Mouse (Mus musculus) intestine, postnatal 0 days (tissue): ENCODE results near the gene Gm49366. TPM values are rescaled to one million over a fixed set of nuclear protein-coding genes. Genes with fewer than 3 reads are reported as not detected.
"Not testable (repeated sequence)": the region's sequence is repeated elsewhere in the genome, so short reads cannot be mapped to it uniquely, and the experiment has no call there.

Source experiments
- ATAC-seq: fragments of 200-750 bp; cut with Nextera tagmentation; 2 replicates; pipeline ENCODE4 v1.8.0; 2017; ENCODE audit warnings: mild to moderate bottlenecking, moderate TSS enrichment, moderate library complexity
- H3K27ac ChIP-seq: fragments of 300-500 bp; sonication (generic); 2 replicates; pipeline ENCODE4 v1.5.1; 2014; ENCODE audit warnings: mild to moderate bottlenecking, low read depth, low read length, moderate library complexity
- H3K27me3 ChIP-seq: fragments of 300-500 bp; sonication (generic); replicated peaks from 2 replicates; pipeline ENCODE4 v1.6.1; 2014; ENCODE audit warnings: low read length, mixed read lengths; ENCODE audit not compliant: control insufficient read depth, insufficient read depth
- H3K36me3 ChIP-seq: fragments of 300-500 bp; sonication (generic); 2 replicates; pipeline ENCODE4 v1.6.1; 2014; ENCODE audit warnings: mild to moderate bottlenecking, moderate library complexity; ENCODE audit not compliant: control insufficient read depth, insufficient read depth
- H3K4me1 ChIP-seq: fragments of 300-500 bp; sonication (generic); replicated peaks from 2 replicates; pipeline ENCODE4 v1.6.1; 2014; ENCODE audit warnings: antibody characterized with exemption, low read length, mixed read lengths; ENCODE audit not compliant: control insufficient read depth, insufficient read depth
- H3K4me2 ChIP-seq: fragments of 300-500 bp; sonication (generic); replicated peaks from 2 replicates; pipeline ENCODE4 v1.6.1; 2014; ENCODE audit warnings: low read depth, mild to moderate bottlenecking, moderate library complexity
- H3K4me3 ChIP-seq: fragments of 300-500 bp; sonication (generic); 2 replicates; pipeline ENCODE4 v1.5.1; 2014; ENCODE audit warnings: low read depth, low read length
- H3K9ac ChIP-seq: fragments of 300-500 bp; sonication (generic); 2 replicates; pipeline ENCODE4 v1.6.1; 2014; ENCODE audit warnings: mild to moderate bottlenecking, low read depth, low read length
- H3K9me3 ChIP-seq: fragments of 300-500 bp; sonication (generic); 2 replicates; pipeline ENCODE4 v1.6.1; 2016; ENCODE audit warnings: mixed run types; ENCODE audit not compliant: control insufficient read depth
- CTCF ChIP-seq: sonication (generic); IDR thresholded peaks from 2 replicates; pipeline ENCODE4 v1.5.1; 2016; ENCODE audit warnings: low read depth, mild to moderate bottlenecking, control low read depth, antibody characterized with exemption, moderate library complexity
- WGBS: fragments of 180-500 bp; shearing (Covaris S2); extraction: QIAGEN DNeasy Blood & Tissue Kit; methylation state at CpG from one replicate; pipeline ENCODE4 v1.1.7; 2014; 5-methylcytosine and 5-hydroxymethylcytosine counted together
- polyA plus RNA-seq: library from polyadenylated mRNA; unstranded; fragments of >200 nt; fragmentation: Nextera tagmentation; extraction: Ambion mirVana; gene quantifications from 2 replicates; pipeline ENCODE4 v1.2.1, GENCODE M21; 2015

Gm49366 gene
- polyA plus RNA-seq, 1 experiment from 2014 or later = not detected

DNA sequence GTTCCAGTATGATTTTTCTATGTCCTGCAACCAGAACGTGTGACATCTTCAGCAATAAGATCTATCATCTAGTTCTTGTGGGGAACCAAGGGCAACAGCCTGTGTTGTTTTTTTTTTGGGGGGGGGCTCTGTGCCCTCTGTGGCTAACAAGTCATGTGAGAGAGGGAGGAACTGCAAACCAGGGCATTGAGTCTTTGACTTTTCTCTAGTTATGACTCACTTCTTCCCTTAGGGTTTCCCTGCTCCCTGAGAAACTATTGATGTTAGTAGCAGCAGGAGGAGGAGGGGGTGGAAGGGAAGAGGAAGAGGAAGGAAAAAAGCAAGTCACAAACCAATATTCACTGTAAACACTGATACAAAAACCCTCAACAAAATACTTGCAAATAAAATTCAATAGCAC, 34.9 kb upstream of the Gm49366 start:
- Histone ChIP-seq H3K36me3 (no peaks in the 10 kb centered on the region), H3K27me3 (no peaks in the 10 kb centered on the region), H3K27ac (no peak overlapping the region), H3K4me1 (no peaks in the 10 kb centered on the region), H3K9ac (no peak overlapping the region), H3K9me3 (no peaks in the 10 kb centered on the region), H3K4me3 (no peak overlapping the region), H3K4me2 (no peak overlapping the region)
- no peak for ATAC-seq
- TF ChIP-seq CTCF = no peak
- WGBS = 87% methylated on average over 1 of the region's 1 CpGs

DNA sequence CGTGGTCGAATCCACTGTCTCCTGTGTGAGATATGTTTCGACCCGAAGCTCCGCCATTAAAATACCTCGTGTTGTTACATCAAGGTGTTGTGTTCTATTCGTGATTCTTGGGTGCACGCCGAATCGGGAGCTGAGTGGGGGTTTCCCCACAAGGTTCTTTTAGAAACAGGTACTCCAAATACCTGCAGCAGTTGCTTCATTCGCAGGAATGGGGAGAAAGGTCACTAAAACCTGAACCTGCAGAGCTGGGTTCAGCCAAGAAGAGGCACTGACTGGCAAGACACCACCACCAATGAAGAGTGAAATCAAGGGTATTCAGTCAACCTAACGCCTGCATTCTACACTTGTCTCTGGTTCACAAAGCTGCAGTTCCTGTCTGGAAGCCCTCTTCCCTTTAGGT, 30.5 kb upstream of the Gm49366 start:
- Histone ChIP-seq H3K4me1 (no peaks in the 10 kb centered on the region), H3K4me3 (no peak overlapping the region), H3K27me3 (no peaks in the 10 kb centered on the region), H3K9me3 (no peaks in the 10 kb centered on the region), H3K9ac (no peak overlapping the region), H3K27ac (no peak overlapping the region), H3K4me2 (peak overlapping the region; percentile 72; the same call in 1 of the 2 replicates), H3K36me3 (no peaks in the 10 kb centered on the region)
- TF ChIP-seq CTCF = no peak
- no peak for ATAC-seq
- 83% methylated on average over 11 of the region's 12 CpGs for WGBS

- WGBS = 48% methylated on average over 8 of the region's 8 CpGs
- H3K27me3 ChIP-seq = no peaks in the 10 kb centered on the region
- peak overlapping the region; percentile 72 for H3K4me2 ChIP-seq
- peak overlapping the region; percentile 49 for H3K4me3 ChIP-seq
- no peaks in the 10 kb centered on the region for H3K4me1 ChIP-seq
- no peak for TF ChIP-seq CTCF
- H3K27ac ChIP-seq = peak overlapping the region; percentile 71
- H3K36me3 ChIP-seq = no peaks in the 10 kb centered on the region
- no peaks in the 10 kb centered on the region for H3K9me3 ChIP-seq
- 0 out of 2 replicates have a peak overlapping the region, but pooled peaks have one; percentile 60 for H3K9ac ChIP-seq
- ATAC-seq = no peak
Measured at GRCm38 (mm10) chr12:84008729-84009128, 30.0 kb upstream of the Gm49366 start.

GRCm38 (mm10) chr12:84009171-84009965, 29.4 kb upstream of the Gm49366 start, which contains the start of gene Acot1:
Gene Acot1 (plus strand): TSS chr12:84009490.
- H3K9ac ChIP-seq = peak within 1 kb of the TSS; percentile 60
- not testable (repeated sequence) for H3K27me3 ChIP-seq, H3K4me1 ChIP-seq, H3K36me3 ChIP-seq, H3K9me3 ChIP-seq
- WGBS = under 1% methylated on average over 47 of the region's 70 CpGs
- peak; percentile 98 for ATAC-seq
- peak within 1 kb of the TSS; percentile 49 for H3K4me3 ChIP-seq
- H3K27ac ChIP-seq = peak within 1 kb of the TSS; percentile 71
- peak within 1 kb of the TSS; percentile 72 for H3K4me2 ChIP-seq

DNA sequence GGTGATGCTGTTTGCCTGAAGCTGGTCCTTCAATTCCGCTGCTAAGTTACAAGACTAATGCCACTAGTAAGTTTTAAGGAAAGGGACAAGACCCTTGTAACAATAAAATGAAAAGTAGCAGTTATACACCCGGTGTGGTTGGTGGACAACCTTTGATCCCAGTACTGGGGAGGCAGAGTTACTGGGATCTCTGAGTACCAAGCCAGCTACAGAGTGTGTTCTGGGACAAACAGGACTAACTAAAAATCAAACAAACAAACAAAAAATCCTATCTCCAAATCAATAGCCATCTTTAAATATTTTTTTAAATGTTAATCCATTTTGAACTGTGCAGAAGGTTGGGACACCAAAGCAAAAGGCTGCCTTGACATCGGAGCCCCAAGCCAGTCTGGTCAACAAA, 28.5 kb upstream of the Gm49366 start:
- ATAC-seq = no peak
- 46% methylated on average over 3 of the region's 3 CpGs for WGBS
- H3K27ac ChIP-seq = peak overlapping the region; percentile 71
- H3K4me1 ChIP-seq = no peaks in the 10 kb centered on the region
- H3K9ac ChIP-seq = peak overlapping the region; percentile 60; the same call in 1 of the 2 replicates
- H3K27me3 ChIP-seq = no peaks in the 10 kb centered on the region
- peak overlapping the region; percentile 49 for H3K4me3 ChIP-seq
- peak overlapping the region; percentile 72 for H3K4me2 ChIP-seq
- no peaks in the 10 kb centered on the region for H3K9me3 ChIP-seq
- no peak for TF ChIP-seq CTCF
- peaks cover 7% of the 10 kb centered on the region for H3K36me3 ChIP-seq

- WGBS = 45% methylated on average over 12 of the region's 12 CpGs
- Histone ChIP-seq H3K36me3 (peaks cover 14% of the 10 kb centered on the region), H3K4me2 (peak overlapping the region; percentile 72), H3K4me3 (peak overlapping the region; percentile 49), H3K9me3 (no peaks in the 10 kb centered on the region), H3K9ac (no peak overlapping the region), H3K4me1 (no peaks in the 10 kb centered on the region), H3K27me3 (no peaks in the 10 kb centered on the region), H3K27ac (no peak overlapping the region)
- no peak for ATAC-seq
- no peak for TF ChIP-seq CTCF
Measured at GRCm38 (mm10) chr12:84011251-84012040, 27.3 kb upstream of the Gm49366 start.
